Mouse (Mus musculus) embryonic facial prominence, embryonic 11.5 days (tissue): ENCODE data around the gene Ptgds. TPM values are rescaled to one million over a fixed set of nuclear protein-coding genes. Genes with fewer than 3 reads are reported as not detected.

ENCODE experiments used
- ATAC-seq: fragments of 200-750 bp; cut with Nextera tagmentation; replicated peaks from 2 replicates; pipeline ENCODE4 v1.8.0; 2017; ENCODE audit warnings: low read depth; ENCODE audit not compliant: insufficient number of reproducible peaks, low FRiP score, low TSS enrichment
- DNase-seq: peaks from one replicate; pipeline ENCODE4 v3.0.0-alpha.2; 2015; ENCODE audit warnings: low spot score
- H3K27ac ChIP-seq: fragments of 300-500 bp; sonication (generic); replicated peaks from 2 replicates; pipeline ENCODE4 v1.5.1; 2014; ENCODE audit warnings: mild to moderate bottlenecking, low read depth, low read length, control low read depth
- H3K27me3 ChIP-seq: fragments of 300-500 bp; sonication (generic); 2 replicates; pipeline ENCODE4 v1.6.1; 2014; ENCODE audit warnings: mild to moderate bottlenecking, low read length, moderate library complexity, mixed read lengths; ENCODE audit not compliant: control insufficient read depth, insufficient read depth
- H3K36me3 ChIP-seq: fragments of 300-500 bp; sonication (generic); replicated peaks from 2 replicates; pipeline ENCODE4 v1.6.1; 2014; ENCODE audit warnings: low read depth, mild to moderate bottlenecking, low read length, moderate library complexity, mixed read lengths; ENCODE audit not compliant: control insufficient read depth, insufficient read depth
- H3K4me1 ChIP-seq: fragments of 300-500 bp; sonication (generic); 2 replicates; pipeline ENCODE4 v1.6.1; 2014; ENCODE audit warnings: low read length, mixed read lengths; ENCODE audit not compliant: control insufficient read depth, insufficient read depth
- H3K4me2 ChIP-seq: fragments of 300-500 bp; sonication (generic); 2 replicates; pipeline ENCODE4 v1.6.1; 2014; ENCODE audit warnings: low read depth, mild to moderate bottlenecking, control low read depth, low read length, moderate library complexity
- H3K4me3 ChIP-seq: fragments of 300-500 bp; sonication (generic); 2 replicates; pipeline ENCODE4 v1.5.1; 2014; ENCODE audit warnings: low read depth, low read length, control low read depth
- H3K9ac ChIP-seq: fragments of 300-500 bp; sonication (generic); replicated peaks from 2 replicates; pipeline ENCODE4 v1.6.1; 2014; ENCODE audit warnings: mild to moderate bottlenecking, control low read depth, low read length
- H3K9me3 ChIP-seq: fragments of 300-500 bp; sonication (generic); replicated peaks from 2 replicates; pipeline ENCODE4 v1.6.1; 2016; ENCODE audit warnings: mild to moderate bottlenecking, low read length, inconsistent platforms, mixed read lengths; ENCODE audit not compliant: control insufficient read depth
- WGBS: fragments of 180-500 bp; shearing (Covaris S2); extraction: QIAGEN DNeasy Blood & Tissue Kit; methylation state at CpG from one replicate; pipeline ENCODE4 v1.1.7; 2014; 5-methylcytosine and 5-hydroxymethylcytosine counted together
- polyA plus RNA-seq: library from polyadenylated mRNA; unstranded; fragments of >200 nt; fragmentation: Nextera tagmentation; extraction: Ambion mirVana; gene quantifications from 2 replicates; pipeline ENCODE4 v1.2.1, GENCODE M21; 2014

The Ptgds gene
- polyA plus RNA-seq, 1 experiment from 2014 or later: 0.28 TPM

- Histone ChIP-seq H3K27me3 (no peaks in the 10 kb centered on the region), H3K27ac (no peak overlapping the region), H3K4me1 (no peaks in the 10 kb centered on the region), H3K9ac (no peak overlapping the region), H3K36me3 (no peaks in the 10 kb centered on the region), H3K9me3 (no peaks in the 10 kb centered on the region), H3K4me3 (no peak overlapping the region), H3K4me2 (no peak overlapping the region)
- ATAC-seq (no peak), DNase-seq (no peak)
- 80% methylated on average over 7 of the region's 7 CpGs for WGBS
Measured at GRCm38 (mm10) chr2:25488671-25489068, 18.8 kb upstream of the Ptgds start.

GRCm38 (mm10) chr2:25487965-25488670, 18.3 kb upstream of the Ptgds start:
- Histone ChIP-seq H3K4me1 (no peaks in the 10 kb centered on the region), H3K9me3 (no peaks in the 10 kb centered on the region), H3K4me3 (no peak overlapping the region), H3K9ac (no peak overlapping the region), H3K27ac (no peak overlapping the region), H3K36me3 (no peaks in the 10 kb centered on the region), H3K4me2 (no peak overlapping the region), H3K27me3 (no peaks in the 10 kb centered on the region)
- no peak for ATAC-seq
- no peak for DNase-seq
- WGBS: 78% methylated on average over 6 of the region's 6 CpGs

- no peak overlapping the region for H3K27ac ChIP-seq
- H3K4me2 ChIP-seq: no peak overlapping the region
- H3K9ac ChIP-seq: no peak overlapping the region
- H3K9me3 ChIP-seq: no peaks in the 10 kb centered on the region
- H3K27me3 ChIP-seq: no peaks in the 10 kb centered on the region
- no peak overlapping the region for H3K4me3 ChIP-seq
- DNase-seq (no peak), ATAC-seq (no peak)
- no peaks in the 10 kb centered on the region for H3K36me3 ChIP-seq
- WGBS: 71% methylated on average over 11 of the region's 11 CpGs
- H3K4me1 ChIP-seq: no peaks in the 10 kb centered on the region
Measured at GRCm38 (mm10) chr2:25484901-25485647, 15.2 kb upstream of the Ptgds start.

- H3K27me3 ChIP-seq: no peaks in the 10 kb centered on the region
- H3K27ac ChIP-seq: no peak overlapping the region
- H3K4me1 ChIP-seq: no peaks in the 10 kb centered on the region
- no peaks in the 10 kb centered on the region for H3K36me3 ChIP-seq
- no peaks in the 10 kb centered on the region for H3K9me3 ChIP-seq
- WGBS: 28% methylated on average over 7 of the region's 7 CpGs
- ATAC-seq: no peak
- DNase-seq: peak; percentile 49
- no peak overlapping the region for H3K4me3 ChIP-seq
- no peak overlapping the region for H3K4me2 ChIP-seq
- H3K9ac ChIP-seq: no peak overlapping the region
Measured at GRCm38 (mm10) chr2:25482969-25483368, 13.1 kb upstream of the Ptgds start.

GRCm38 (mm10) chr2:25480541-25480940, 10.7 kb upstream of the Ptgds start:
- Histone ChIP-seq H3K4me1 (no peaks in the 10 kb centered on the region), H3K4me3 (no peak overlapping the region), H3K9ac (no peak overlapping the region), H3K27ac (no peak overlapping the region), H3K36me3 (no peaks in the 10 kb centered on the region), H3K27me3 (no peaks in the 10 kb centered on the region), H3K9me3 (no peaks in the 10 kb centered on the region), H3K4me2 (no peak overlapping the region)
- no peak for ATAC-seq
- no peak for DNase-seq
- 76% methylated on average over 1 of the region's 1 CpGs for WGBS

- Histone ChIP-seq H3K4me1 (no peaks in the 10 kb centered on the region), H3K27ac (no peak overlapping the region), H3K4me3 (no peak overlapping the region), H3K4me2 (no peak overlapping the region), H3K27me3 (no peaks in the 10 kb centered on the region), H3K36me3 (no peaks in the 10 kb centered on the region), H3K9ac (no peak overlapping the region), H3K9me3 (no peaks in the 10 kb centered on the region)
- ATAC-seq (no peak), DNase-seq (no peak)
- WGBS: 75% methylated on average over 10 of the region's 10 CpGs
Measured at GRCm38 (mm10) chr2:25479551-25480311, 9.9 kb upstream of the Ptgds start.

GRCm38 (mm10) chr2:25477967-25478675, 8.3 kb upstream of the Ptgds start:
- no peaks in the 10 kb centered on the region for H3K4me1 ChIP-seq
- no peak for DNase-seq
- ATAC-seq: no peak
- H3K27ac ChIP-seq: no peak overlapping the region
- no peak overlapping the region for H3K9ac ChIP-seq
- no peak overlapping the region for H3K4me2 ChIP-seq
- H3K9me3 ChIP-seq: no peaks in the 10 kb centered on the region
- WGBS: 88% methylated on average over 3 of the region's 3 CpGs
- no peaks in the 10 kb centered on the region for H3K27me3 ChIP-seq
- no peak overlapping the region for H3K4me3 ChIP-seq
- H3K36me3 ChIP-seq: no peaks in the 10 kb centered on the region
